In the genomic region with DNA sequence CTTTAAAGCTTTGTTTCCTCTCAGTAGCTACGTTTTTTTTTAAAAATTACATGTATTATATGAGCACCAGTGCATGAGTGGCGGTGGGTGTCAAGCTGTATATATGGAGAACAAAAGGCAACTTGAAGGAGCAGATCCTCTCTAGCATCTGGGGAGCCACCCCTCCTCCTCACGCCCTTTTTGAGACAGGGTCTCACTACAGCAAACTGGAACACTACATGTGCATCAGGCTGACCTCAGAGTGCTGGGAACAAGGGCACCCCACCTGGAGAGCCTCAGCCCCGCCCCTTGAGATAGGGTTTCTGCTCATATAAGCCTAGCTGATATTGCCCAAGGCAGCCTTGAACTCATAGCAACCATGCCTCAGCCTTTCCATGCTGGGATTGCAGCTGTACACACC, we compare ENCODE assay signal across 8 mouse cellular contexts. TPM values are rescaled to one million over a fixed set of nuclear protein-coding genes. Genes with fewer than 3 reads are reported as not detected.
DNase-seq lines count a peak whose midpoint lies in the region; ATAC-seq and TF ChIP-seq lines count a peak whose summit lies in the region.

No protein-coding gene starts in this region.

- ATAC-seq in heart, embryonic 15.5 days (replicated peaks; ENCODE audit: insufficient number of reproducible peaks, insufficient read depth, low FRiP score, low read depth): no peak
- no peak for ATAC-seq in hindbrain, embryonic 11.5 days (ENCODE audit: low FRiP score)
- no peak for ATAC-seq in liver, postnatal 0 days

- 49% methylated on average over 4 of the region's 4 CpGs for WGBS in heart, embryonic 15.5 days
- WGBS in heart, adult 2 months: 58% methylated on average over 4 of the region's 4 CpGs
- 33% methylated on average over 4 of the region's 4 CpGs for WGBS in hindbrain, embryonic 11.5 days
- WGBS in liver, postnatal 0 days (ENCODE audit: insufficient replicate concordance): 49% methylated on average over 4 of the region's 4 CpGs

- no peak for TF ChIP-seq CTCF in heart, adult 2 months (IDR thresholded peaks at IDR 0.05)
- TF ChIP-seq CTCF in cortical plate, adult 2 months (IDR thresholded peaks at IDR 0.05; ENCODE audit: extremely low read depth, insufficient read depth, low read length): no peak
- TF ChIP-seq CTCF in liver, postnatal 0 days (IDR thresholded peaks at IDR 0.05; ENCODE audit: low read depth): no peak

- DNase-seq in heart, adult 2 months: no peak
- no peak for DNase-seq in hindbrain, embryonic 11.5 days (ENCODE audit: low spot score)
- no peak for DNase-seq in liver, postnatal 0 days
- DNase-seq in adrenal gland, postnatal 10 days: no peak
- DNase-seq in c-Kit-positive CD71-positive TER-119-positive erythroid progenitor cells, embryonic 14.5 days (ENCODE audit: low spot score): no peak
- no peak for DNase-seq in ovary, postnatal 10 days (ENCODE audit: low spot score)

- TF ChIP-seq POLR2A in heart, adult 2 months (IDR thresholded peaks at IDR 0.05; ENCODE audit: insufficient read depth, low read depth, low read length): no peak
- no peak for TF ChIP-seq POLR2A in cortical plate, adult 2 months (IDR thresholded peaks at IDR 0.05; ENCODE audit: extremely low read depth, insufficient read depth, low read length)

- H3K4me3 ChIP-seq in heart, embryonic 15.5 days: no peak overlapping the region
- H3K4me3 ChIP-seq in heart, adult 2 months: no peak overlapping the region
- H3K4me3 ChIP-seq in cortical plate, adult 2 months (ENCODE audit: insufficient read depth, low read length): no peak overlapping the region; the same call in 1 of the 2 replicates
- H3K4me3 ChIP-seq in hindbrain, embryonic 11.5 days (ENCODE audit: low read depth, low read length): no peak overlapping the region
- H3K4me3 ChIP-seq in liver, postnatal 0 days (ENCODE audit: low read depth, low read length): no peak overlapping the region

- no peaks in the 10 kb centered on the region for H3K9me3 ChIP-seq in heart, embryonic 15.5 days (replicated peaks)
- no peaks in the 10 kb centered on the region for H3K9me3 ChIP-seq in hindbrain, embryonic 11.5 days (ENCODE audit: control insufficient read depth, low read length)
- no peaks in the 10 kb centered on the region for H3K9me3 ChIP-seq in liver, postnatal 0 days (ENCODE audit: low read length)

- H3K36me3 ChIP-seq in heart, embryonic 15.5 days: peaks cover 40% of the 10 kb centered on the region
- H3K36me3 ChIP-seq in heart, adult 2 months (ENCODE audit: control insufficient read depth, insufficient read depth, low read length): peaks cover 3% of the 10 kb centered on the region; the same call in 1 of the 2 replicates
- peaks cover 17% of the 10 kb centered on the region for H3K36me3 ChIP-seq in hindbrain, embryonic 11.5 days (ENCODE audit: control insufficient read depth, insufficient read depth, low read length)
- peaks cover 41% of the 10 kb centered on the region for H3K36me3 ChIP-seq in liver, postnatal 0 days (replicated peaks; ENCODE audit: insufficient read depth, low read length)

- peak overlapping the region; percentile 89 for H3K27ac ChIP-seq in heart, embryonic 15.5 days
- no peak overlapping the region; the same call in 1 of the 2 replicates for H3K27ac ChIP-seq in heart, adult 2 months
- peak overlapping the region; percentile 54; the same call in 1 of the 2 replicates for H3K27ac ChIP-seq in cortical plate, adult 2 months (ENCODE audit: insufficient read depth, low read length)
- no peak overlapping the region for H3K27ac ChIP-seq in hindbrain, embryonic 11.5 days (ENCODE audit: low read depth, low read length)
- H3K27ac ChIP-seq in liver, postnatal 0 days (ENCODE audit: low read depth): peak overlapping the region; percentile 94

- TF ChIP-seq EP300 in heart, adult 2 months (IDR thresholded peaks at IDR 0.05; ENCODE audit: insufficient read depth, low read depth, low read length): no peak
- no peak for TF ChIP-seq EP300 in liver, postnatal 0 days (IDR thresholded peaks at IDR 0.05; ENCODE audit: low read depth)

- H3K4me1 ChIP-seq in heart, embryonic 15.5 days (replicated peaks): peaks cover 38% of the 10 kb centered on the region
- peaks cover 20% of the 10 kb centered on the region for H3K4me1 ChIP-seq in heart, adult 2 months (ENCODE audit: control insufficient read depth, insufficient read depth, low read length)
- peaks cover 14% of the 10 kb centered on the region for H3K4me1 ChIP-seq in cortical plate, adult 2 months (ENCODE audit: control insufficient read depth, insufficient read depth, low read length)
- peaks cover 12% of the 10 kb centered on the region for H3K4me1 ChIP-seq in hindbrain, embryonic 11.5 days (replicated peaks; ENCODE audit: control insufficient read depth, insufficient read depth, low read length)
- peaks cover 26% of the 10 kb centered on the region for H3K4me1 ChIP-seq in liver, postnatal 0 days (ENCODE audit: insufficient read depth)

- H3K27me3 ChIP-seq in heart, embryonic 15.5 days: no peaks in the 10 kb centered on the region
- no peaks in the 10 kb centered on the region for H3K27me3 ChIP-seq in heart, adult 2 months (ENCODE audit: control insufficient read depth, insufficient read depth, low read length)
- H3K27me3 ChIP-seq in hindbrain, embryonic 11.5 days (ENCODE audit: control insufficient read depth, insufficient read depth, low read length): no peaks in the 10 kb centered on the region
- no peaks in the 10 kb centered on the region for H3K27me3 ChIP-seq in liver, postnatal 0 days (ENCODE audit: insufficient read depth, low read length)

- H3K9ac ChIP-seq in heart, embryonic 15.5 days: 0 out of 2 replicates have a peak overlapping the region, but pooled peaks have one; percentile 84
- H3K9ac ChIP-seq in heart, adult 2 months (ENCODE audit: low read depth, low read length): no peak overlapping the region
- no peak overlapping the region for H3K9ac ChIP-seq in hindbrain, embryonic 11.5 days (ENCODE audit: low read depth, low read length)
- H3K9ac ChIP-seq in liver, postnatal 0 days (replicated peaks): 0 out of 2 replicates have a peak overlapping the region, but pooled peaks have one; percentile 35

- no peaks in the 10 kb centered on the region; the same call in 1 of the 2 replicates for H3K79me2 ChIP-seq in heart, adult 2 months (replicated peaks; ENCODE audit: control insufficient read depth, insufficient read depth, low read length)

- H3K4me2 ChIP-seq in heart, embryonic 15.5 days: peak overlapping the region; percentile 87
- 0 out of 2 replicates have a peak overlapping the region, but pooled peaks have one; percentile 71 for H3K4me2 ChIP-seq in hindbrain, embryonic 11.5 days (replicated peaks; ENCODE audit: low read depth, low read length)
- H3K4me2 ChIP-seq in liver, postnatal 0 days (ENCODE audit: low read depth, low read length): peak overlapping the region; percentile 93

- intact Hi-C loops in heart, adult 2 months (cut with DNase I): no loop called here

RNA-seq across cellular contexts. Expression of a gene that starts 1.7 kb away (rescaled TPM):
- 47.3 and 52.4 TPM in 2 replicates for polyA plus RNA-seq in heart, embryonic 15.5 days (2015; fragmentation: Nextera tagmentation; extraction: Ambion mirVana)
- 10 to 100 TPM; 11.3 to 16.8 TPM for total RNA-seq in heart, adult 2 months (2021)
- polyA plus RNA-seq in heart, adult 2 months (2012; rRNA removed): 10.8 and 22.5 TPM in 2 replicates
- polyA plus RNA-seq in cortical plate, adult 2 months (2012; rRNA removed): 89.1 and 99.2 TPM in 2 replicates
- 77.7 and 79.6 TPM in 2 replicates for polyA plus RNA-seq in hindbrain, embryonic 11.5 days (2014; fragmentation: Nextera tagmentation; extraction: Ambion mirVana)
- 13.1 and 15.7 TPM in 2 replicates for polyA plus RNA-seq in liver, postnatal 0 days (2015; fragmentation: Nextera tagmentation; extraction: Ambion mirVana)
- total RNA-seq in adrenal gland, postnatal 10 days (2021): 10 to 100 TPM; 59.4 to 64.4 TPM

RNA-seq across cellular contexts. Expression of a gene that starts 6.6 kb away (rescaled TPM):
- polyA plus RNA-seq in heart, embryonic 15.5 days (2015; fragmentation: Nextera tagmentation; extraction: Ambion mirVana): 19.0 and 22.9 TPM in 2 replicates
- total RNA-seq in heart, adult 2 months (2021): 10 to 100 TPM; 13.0 to 19.7 TPM
- 24.5 and 30.9 TPM in 2 replicates for polyA plus RNA-seq in heart, adult 2 months (2012; rRNA removed)
- 34.9 and 35.4 TPM in 2 replicates for polyA plus RNA-seq in cortical plate, adult 2 months (2012; rRNA removed)
- 25.3 and 25.7 TPM in 2 replicates for polyA plus RNA-seq in hindbrain, embryonic 11.5 days (2014; fragmentation: Nextera tagmentation; extraction: Ambion mirVana)
- 5.2 and 8.2 TPM in 2 replicates for polyA plus RNA-seq in liver, postnatal 0 days (2015; fragmentation: Nextera tagmentation; extraction: Ambion mirVana)
- 10 to 100 TPM; 17.4 to 28.2 TPM for total RNA-seq in adrenal gland, postnatal 10 days (2021)

RNA-seq across cellular contexts. Expression of a gene that starts 11.4 kb away (rescaled TPM):
- polyA plus RNA-seq in heart, embryonic 15.5 days (2015; fragmentation: Nextera tagmentation; extraction: Ambion mirVana): 1.7 and 2.1 TPM in 2 replicates
- total RNA-seq in heart, adult 2 months (2021): under 1 TPM; 0.39 to 0.45 TPM
- 1.7 and 3.3 TPM in 2 replicates for polyA plus RNA-seq in heart, adult 2 months (2012; rRNA removed)
- polyA plus RNA-seq in cortical plate, adult 2 months (2012; rRNA removed): 11.1 and 11.3 TPM in 2 replicates
- 1.6 and 2.7 TPM in 2 replicates for polyA plus RNA-seq in hindbrain, embryonic 11.5 days (2014; fragmentation: Nextera tagmentation; extraction: Ambion mirVana)
- polyA plus RNA-seq in liver, postnatal 0 days (2015; fragmentation: Nextera tagmentation; extraction: Ambion mirVana): 0.54 and 0.71 TPM in 2 replicates
- 1 to 10 TPM in 1 of 2 experiments, under 1 TPM in 1; 0.99 to 2.0 TPM for total RNA-seq in adrenal gland, postnatal 10 days (2021)

RNA-seq across cellular contexts. Expression of a gene that starts 15.4 kb away (rescaled TPM):
- 38.4 and 50.8 TPM in 2 replicates for polyA plus RNA-seq in heart, embryonic 15.5 days (2015; fragmentation: Nextera tagmentation; extraction: Ambion mirVana)
- 10 to 100 TPM; 25.6 to 27.2 TPM for total RNA-seq in heart, adult 2 months (2021)
- polyA plus RNA-seq in heart, adult 2 months (2012; rRNA removed): 13.7 and 23.3 TPM in 2 replicates
- 32.2 and 33.4 TPM in 2 replicates for polyA plus RNA-seq in cortical plate, adult 2 months (2012; rRNA removed)
- polyA plus RNA-seq in hindbrain, embryonic 11.5 days (2014; fragmentation: Nextera tagmentation; extraction: Ambion mirVana): 96.3 and 101 TPM in 2 replicates
- polyA plus RNA-seq in liver, postnatal 0 days (2015; fragmentation: Nextera tagmentation; extraction: Ambion mirVana): 12.5 and 14.0 TPM in 2 replicates
- 10 to 100 TPM; 56.7 to 61.2 TPM for total RNA-seq in adrenal gland, postnatal 10 days (2021)

RNA-seq across cellular contexts. Expression of a gene that starts 25.0 kb away (rescaled TPM):
- 136 and 147 TPM in 2 replicates for polyA plus RNA-seq in heart, embryonic 15.5 days (2015; fragmentation: Nextera tagmentation; extraction: Ambion mirVana)
- 10 to 100 TPM; 35.9 to 41.7 TPM for total RNA-seq in heart, adult 2 months (2021)
- 69.5 and 74.9 TPM in 2 replicates for polyA plus RNA-seq in heart, adult 2 months (2012; rRNA removed)
- polyA plus RNA-seq in cortical plate, adult 2 months (2012; rRNA removed): 143 and 148 TPM in 2 replicates
- 177 and 195 TPM in 2 replicates for polyA plus RNA-seq in hindbrain, embryonic 11.5 days (2014; fragmentation: Nextera tagmentation; extraction: Ambion mirVana)
- polyA plus RNA-seq in liver, postnatal 0 days (2015; fragmentation: Nextera tagmentation; extraction: Ambion mirVana): 81.7 and 93.9 TPM in 2 replicates
- total RNA-seq in adrenal gland, postnatal 10 days (2021): 10 to 100 TPM; 83.6 to 86.2 TPM

Comparison
In these comparisons a context has a peak if more than half of its experiments do, and no peak if none do; other contexts are left out.
1. H3K27ac ChIP-seq: peak in heart, embryonic 15.5 days (single experiment), cortical plate, adult 2 months (single experiment) and liver, postnatal 0 days (single experiment); none in heart, adult 2 months (single experiment) and hindbrain, embryonic 11.5 days (single experiment).
2. H3K9ac ChIP-seq: peak in heart, embryonic 15.5 days (single experiment) and liver, postnatal 0 days (single experiment); none in heart, adult 2 months (single experiment) and hindbrain, embryonic 11.5 days (single experiment).
3. Peak in every context shown above with its lines, with median percentiles within 50 percentile points of each other: H3K4me2 ChIP-seq.